Mouse (Mus musculus): Measurements from ENCODE around the gene Skint10. TPM values are rescaled to one million over a fixed set of nuclear protein-coding genes. Genes with fewer than 3 reads are reported as not detected.

The Skint10 gene
- not detected for total RNA-seq (2021)
- long read RNA-seq: 0 reads

DNA sequence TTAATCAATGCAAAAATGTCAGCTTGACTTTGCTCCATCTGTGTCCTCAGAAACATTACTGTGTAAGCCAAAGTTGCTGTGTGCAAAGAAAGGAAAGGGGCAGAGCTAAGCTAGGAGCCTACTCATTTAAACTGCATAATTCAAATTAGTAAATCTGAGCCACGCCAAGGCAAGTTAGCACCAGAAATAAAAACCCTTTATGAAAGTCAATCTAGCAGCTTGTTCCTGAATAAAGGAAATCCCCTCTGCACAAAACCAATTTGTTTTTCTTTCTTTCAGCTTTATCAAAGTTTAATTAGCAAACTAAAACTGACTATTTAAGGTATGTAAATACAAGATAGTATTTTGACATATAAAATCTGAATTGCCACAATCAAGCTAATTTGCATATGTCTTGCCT is at the start of gene Skint10:
TSS of gene Skint10 (minus strand) at position 101 of the 400 bp plus-strand sequence.
- DNase-seq (ENCODE audit: low spot score in 2 of 2): no peak

DNA sequence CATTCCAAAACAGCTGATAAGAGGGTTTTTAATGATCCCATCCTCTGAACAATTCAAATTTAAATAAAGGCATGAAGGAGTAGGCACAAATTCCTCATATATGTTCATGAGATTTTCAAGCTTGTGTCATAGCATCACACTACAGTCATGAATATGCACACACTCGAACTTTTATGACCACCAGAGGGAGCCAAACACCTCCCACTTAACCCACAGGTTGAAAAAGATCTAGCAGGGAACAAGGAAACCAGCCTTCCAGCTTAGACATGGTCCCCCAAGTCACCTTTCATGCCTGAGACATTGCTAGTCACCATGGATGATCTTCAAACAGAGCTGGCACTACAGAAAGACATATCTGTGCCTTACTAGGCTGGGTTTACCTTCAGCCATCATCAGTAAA is 16.0 kb upstream of the Skint10 start:
- DNase-seq (ENCODE audit: low spot score in 2 of 2): no peak

Other genes with a start within 250 kb of the Skint10 start
- gene Skint2, start 217.7 kb downstream of the Skint10 start, total RNA-seq (2021): not detected

All from layer of hippocampus, postnatal 10 days (tissue).